Mouse (Mus musculus) ES-Bruce4 (cell line): ENCODE measurements at regions not wholly inside any gene's neighbourhood (a gene's known extent, or its start where the extent isn't known, plus 50 kb on each side); places are given as distances from the start of the nearest gene placed in this dataset.

Experiments used
- H3K27ac ChIP-seq: 2 replicates; pipeline ENCODE4 v1.5.1; 2012; ENCODE audit warnings: low read length, inconsistent platforms; ENCODE audit not compliant: insufficient read depth
- H3K27me3 ChIP-seq: 2 replicates; pipeline ENCODE4 v1.6.1; 2012; ENCODE audit warnings: mild to moderate bottlenecking, low read length, inconsistent platforms; ENCODE audit not compliant: control insufficient read depth, poor library complexity, insufficient read depth, severe bottlenecking
- H3K36me3 ChIP-seq: 2 replicates; pipeline ENCODE4 v1.6.1; 2012; ENCODE audit warnings: inconsistent platforms, mild to moderate bottlenecking, low read length, moderate library complexity; ENCODE audit not compliant: control insufficient read depth, poor library complexity, insufficient read depth, severe bottlenecking
- H3K4me1 ChIP-seq: one replicate; pipeline ENCODE4 v1.8.1; 2011; ENCODE audit warnings: low read length; ENCODE audit not compliant: control insufficient read depth, insufficient read depth
- H3K4me3 ChIP-seq: 2 replicates; pipeline ENCODE4 v1.5.1; 2011; ENCODE audit warnings: low read depth, mild to moderate bottlenecking, low read length
- H3K9ac ChIP-seq: 2 replicates; pipeline ENCODE4 v1.6.1; 2012; ENCODE audit warnings: low read depth, mild to moderate bottlenecking, inconsistent platforms; ENCODE audit not compliant: poor library complexity, severe bottlenecking
- H3K9me3 ChIP-seq: replicated peaks from 2 replicates; pipeline ENCODE4 v1.6.1; 2012; ENCODE audit warnings: mild to moderate bottlenecking, low read length, inconsistent platforms; ENCODE audit not compliant: control insufficient read depth, poor library complexity, insufficient read depth, severe bottlenecking
- CTCF ChIP-seq: IDR thresholded peaks from one replicate; pipeline ENCODE4 v1.8.1; 2011; ENCODE audit warnings: low read depth, low read length
- EP300 ChIP-seq: IDR thresholded peaks from 2 replicates; pipeline ENCODE4 v1.6.1; 2011; ENCODE audit warnings: low read depth, low read length; ENCODE audit not compliant: insufficient read depth
- POLR2A ChIP-seq: IDR thresholded peaks from one replicate; pipeline ENCODE4 v1.8.1; 2011; ENCODE audit warnings: low read length; ENCODE audit not compliant: insufficient read depth

DNA sequence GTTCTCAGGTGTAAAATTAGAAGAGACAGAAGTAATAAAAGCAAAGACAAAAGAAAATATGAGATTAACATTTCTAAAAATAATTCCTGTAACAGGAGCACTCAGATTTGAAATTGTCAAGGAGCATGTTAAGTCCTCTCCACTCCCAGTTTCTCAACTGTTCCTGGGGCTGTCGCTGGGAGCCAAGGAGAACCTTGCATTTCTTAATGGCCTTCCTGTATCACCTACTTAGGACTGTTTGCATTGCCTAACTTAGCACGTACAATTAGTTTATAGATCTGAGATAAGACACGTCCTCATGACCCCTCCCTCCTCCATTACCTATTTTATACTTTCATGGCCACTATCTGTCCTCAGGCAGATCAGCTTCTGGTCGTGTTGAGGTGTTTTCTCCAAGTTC, 360.8 kb downstream of the Kcnj2 start:
- no peak for TF ChIP-seq EP300
- Histone ChIP-seq H3K4me3 (no peak overlapping the region), H3K9ac (no peak overlapping the region), H3K9me3 (no peaks in the 10 kb centered on the region), H3K4me1 (no peaks in the 10 kb centered on the region), H3K27me3 (no peaks in the 10 kb centered on the region), H3K36me3 (no peaks in the 10 kb centered on the region), H3K27ac (no peak overlapping the region)

DNA sequence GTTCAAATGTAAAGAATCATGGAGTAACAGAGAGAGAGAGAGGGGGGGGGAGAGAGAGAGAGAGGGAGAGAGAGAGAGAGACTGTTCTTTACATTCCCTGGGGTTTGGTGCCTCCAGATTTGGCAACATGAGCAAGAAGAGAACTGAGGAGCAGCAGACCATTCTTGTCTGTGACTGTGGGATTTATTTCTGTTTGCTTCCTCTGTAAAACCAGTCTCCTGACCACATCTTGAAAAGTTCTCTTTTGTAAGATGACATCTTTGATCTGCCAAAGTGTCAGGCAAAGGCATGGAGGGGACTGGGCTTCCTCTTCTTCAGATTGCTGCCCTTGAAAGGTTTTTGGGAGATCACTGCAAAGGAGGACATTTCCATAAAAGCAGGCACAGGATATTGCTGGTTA, 376.3 kb downstream of the Kcnj2 start:
- H3K36me3 ChIP-seq, result no peaks in the 10 kb centered on the region
- TF ChIP-seq POLR2A, result no peak
- no peak for TF ChIP-seq CTCF
- no peak for TF ChIP-seq EP300
- no peaks in the 10 kb centered on the region for H3K27me3 ChIP-seq
- no peak overlapping the region for H3K4me3 ChIP-seq
- H3K9ac ChIP-seq, result no peak overlapping the region
- no peaks in the 10 kb centered on the region for H3K9me3 ChIP-seq
- no peaks in the 10 kb centered on the region for H3K4me1 ChIP-seq
- H3K27ac ChIP-seq, result no peak overlapping the region

DNA sequence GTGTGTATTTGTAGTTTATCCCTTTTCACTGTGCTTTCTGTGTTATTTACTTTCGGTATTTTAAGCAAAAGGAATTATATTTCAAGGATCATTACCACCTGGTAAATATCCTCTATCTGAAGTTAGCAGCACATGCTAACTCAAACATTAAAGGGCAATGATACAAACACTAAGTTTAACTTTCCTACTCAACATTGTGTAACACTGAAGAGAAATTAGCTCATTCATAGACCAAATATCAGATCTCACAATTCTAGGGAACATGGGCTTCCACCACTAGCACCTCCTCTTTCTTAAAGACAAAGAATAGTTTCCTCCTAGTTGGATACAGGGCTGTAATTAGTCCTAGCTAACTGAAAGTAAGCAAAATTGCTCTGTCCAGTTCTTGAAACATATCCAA, 377.4 kb downstream of the Kcnj2 start:
- TF ChIP-seq EP300 (no peak), CTCF (no peak), POLR2A (no peak)
- no peak overlapping the region for H3K9ac ChIP-seq
- H3K4me3 ChIP-seq, result no peak overlapping the region
- H3K27ac ChIP-seq, result no peak overlapping the region
- H3K9me3 ChIP-seq, result no peaks in the 10 kb centered on the region
- no peaks in the 10 kb centered on the region for H3K4me1 ChIP-seq
- no peaks in the 10 kb centered on the region for H3K36me3 ChIP-seq
- no peaks in the 10 kb centered on the region for H3K27me3 ChIP-seq

DNA sequence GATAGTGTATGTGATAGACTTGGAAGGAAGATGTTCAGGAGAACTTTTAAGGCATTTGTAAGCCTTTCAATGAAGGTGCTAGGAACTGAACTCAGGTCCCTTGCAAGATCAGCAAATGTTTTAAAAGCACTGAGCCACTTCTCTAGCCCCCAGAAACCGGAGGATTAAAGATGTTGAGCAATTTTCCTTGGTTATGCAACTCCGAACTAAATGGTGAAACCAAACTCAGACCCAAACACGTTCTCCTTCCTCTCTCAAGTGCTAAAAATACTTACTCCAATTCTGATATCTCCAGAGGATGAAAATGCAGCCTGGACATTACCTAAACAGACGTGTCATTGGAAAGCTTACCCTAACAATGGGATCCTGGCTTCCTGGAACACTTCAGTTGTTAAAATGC, 378.8 kb downstream of the Kcnj2 start:
- Histone ChIP-seq H3K27me3 (no peaks in the 10 kb centered on the region), H3K27ac (no peak overlapping the region), H3K4me3 (no peak overlapping the region), H3K36me3 (no peaks in the 10 kb centered on the region), H3K9me3 (no peaks in the 10 kb centered on the region), H3K9ac (no peak overlapping the region), H3K4me1 (no peaks in the 10 kb centered on the region)
- TF ChIP-seq CTCF, result no peak
- TF ChIP-seq EP300, result no peak

DNA sequence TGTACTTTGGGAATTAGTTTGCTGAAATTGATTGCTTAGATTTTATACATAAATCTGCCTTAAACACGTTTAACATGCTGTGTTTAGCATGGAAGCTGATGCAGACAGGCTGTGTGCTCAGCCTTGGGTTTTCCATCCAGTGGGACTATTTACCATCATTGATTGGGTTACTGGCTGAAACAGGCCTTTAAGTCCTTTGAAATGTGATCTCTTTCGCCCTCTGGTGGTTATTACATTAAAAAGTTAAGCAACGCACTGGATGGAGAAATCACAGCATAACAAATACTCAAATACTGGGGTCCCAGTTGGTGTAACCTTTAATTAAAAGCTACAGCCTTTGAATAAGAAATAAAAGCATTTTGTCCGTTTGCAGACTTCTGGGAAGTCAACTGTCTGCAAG, 379.8 kb downstream of the Kcnj2 start:
- no peaks in the 10 kb centered on the region for H3K36me3 ChIP-seq
- H3K27ac ChIP-seq, result no peak overlapping the region
- H3K4me1 ChIP-seq, result no peaks in the 10 kb centered on the region
- H3K27me3 ChIP-seq, result no peaks in the 10 kb centered on the region
- no peaks in the 10 kb centered on the region for H3K9me3 ChIP-seq
- TF ChIP-seq CTCF (peak; percentile 6), POLR2A (no peak), EP300 (no peak)
- no peak overlapping the region for H3K9ac ChIP-seq
- H3K4me3 ChIP-seq, result no peak overlapping the region

DNA sequence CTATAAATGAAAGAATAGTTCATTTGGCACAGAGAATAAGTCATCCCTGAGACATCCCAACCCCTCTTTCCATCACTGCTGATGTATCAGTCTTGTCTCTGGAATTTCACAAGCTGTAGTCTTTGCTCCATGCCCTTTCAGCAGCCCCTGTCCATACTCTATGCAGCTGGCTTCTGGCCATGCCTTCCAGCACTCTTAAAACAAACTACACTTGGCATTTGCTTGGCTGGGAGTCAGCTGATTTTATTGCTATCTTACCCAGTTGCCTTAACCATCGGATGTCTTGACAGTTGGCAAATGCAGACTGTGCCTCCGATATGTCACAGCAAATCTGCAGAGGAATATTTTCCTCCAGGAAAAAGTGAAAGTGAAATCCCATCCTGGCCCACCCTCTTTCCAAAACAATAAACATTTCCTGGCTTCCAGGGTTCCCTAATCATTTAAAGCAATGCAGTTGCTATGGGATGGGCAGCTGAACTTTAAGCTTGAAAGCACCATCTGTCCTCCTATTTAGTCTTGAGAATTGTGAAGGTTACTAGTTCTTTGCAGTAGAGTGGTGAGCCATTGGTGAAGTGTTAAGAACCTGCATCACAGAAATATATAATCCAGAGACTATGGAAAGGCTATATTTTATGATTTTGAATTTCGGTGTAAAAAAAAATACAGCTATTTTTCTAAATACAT, 385.0 kb downstream of the Kcnj2 start:
- Histone ChIP-seq H3K9me3 (no peaks in the 10 kb centered on the region), H3K36me3 (no peaks in the 10 kb centered on the region), H3K9ac (no peak overlapping the region), H3K27me3 (no peaks in the 10 kb centered on the region), H3K27ac (no peak overlapping the region), H3K4me1 (no peaks in the 10 kb centered on the region), H3K4me3 (no peak overlapping the region)
- no peak for TF ChIP-seq EP300
- no peak for TF ChIP-seq CTCF
- TF ChIP-seq POLR2A, result no peak
